Mouse (Mus musculus) MEL (cell line): Measurements from ENCODE around the gene Gsto2. TPM values are rescaled to one million over a fixed set of nuclear protein-coding genes. Genes with fewer than 3 reads are reported as not detected.

Experiments
- DNase-seq: peaks from one replicate; pipeline ENCODE4 v3.0.0; 2011; ENCODE audit warnings: low read depth, low spot score
- H3K27ac ChIP-seq: 2 replicates; pipeline ENCODE4 v1.5.1; 2012; ENCODE audit warnings: low read depth, mild to moderate bottlenecking, control low read depth, low read length, moderate library complexity; ENCODE audit not compliant: control insufficient read depth
- H3K27me3 ChIP-seq, 2 experiments: fragments of 150-350 bp in 1 of 2; sonication (generic) in 1 of 2; 2 replicates each; pipeline ENCODE4 v1.6.1; 2012; ENCODE audit warnings: low read length in 2 of 2, mild to moderate bottlenecking in 2 of 2, improper control_type of control experiment in 1 of 2, moderate library complexity in 1 of 2; ENCODE audit not compliant: insufficient read depth in 2 of 2, control insufficient read depth in 1 of 2
- H3K36me3 ChIP-seq, 2 experiments: 2 replicates each; pipeline ENCODE4 v1.6.1; 2012 to 2014; ENCODE audit warnings: low read length in 2 of 2, improper control_type of control experiment in 1 of 2, inconsistent platforms in 1 of 2, mild to moderate bottlenecking in 1 of 2; ENCODE audit not compliant: insufficient read depth in 2 of 2, control insufficient read depth in 1 of 2
- H3K4me1 ChIP-seq, 2 experiments: fragments of 150-350 bp in 1 of 2; sonication (generic) in 1 of 2; 2 replicates each; pipeline ENCODE4 v1.6.1; 2012; ENCODE audit warnings: low read length in 2 of 2, improper control_type of control experiment in 1 of 2, mild to moderate bottlenecking in 1 of 2; ENCODE audit not compliant: insufficient read depth in 2 of 2, control insufficient read depth in 1 of 2
- H3K4me3 ChIP-seq, 2 experiments: fragments of 150-350 bp in 1 of 2; sonication (generic) in 1 of 2; 2 replicates each; pipeline ENCODE4 v1.5.1; 2012; ENCODE audit warnings: low read depth in 2 of 2, low read length in 2 of 2, mild to moderate bottlenecking in 2 of 2, moderate library complexity in 2 of 2, control low read depth in 1 of 2, improper control_type of control experiment in 1 of 2; ENCODE audit not compliant: control insufficient read depth in 1 of 2, insufficient read depth in 1 of 2
- H3K79me2 ChIP-seq: 2 replicates; pipeline ENCODE4 v1.6.1; 2012; ENCODE audit warnings: mild to moderate bottlenecking, low read length, moderate library complexity; ENCODE audit not compliant: control insufficient read depth, poor library complexity, insufficient read depth
- H3K9ac ChIP-seq: 2 replicates; pipeline ENCODE4 v1.6.1; 2012; ENCODE audit warnings: low read depth, mild to moderate bottlenecking, control low read depth, low read length, moderate library complexity; ENCODE audit not compliant: control insufficient read depth, poor library complexity, severe bottlenecking
- H3K9me3 ChIP-seq: fragments of 150-350 bp; sonication (generic); replicated peaks from 2 replicates; pipeline ENCODE4 v1.6.1; 2012; ENCODE audit warnings: mild to moderate bottlenecking, low read length, improper control_type of control experiment, moderate library complexity; ENCODE audit not compliant: insufficient read depth
- BHLHE40 ChIP-seq: IDR thresholded peaks from 2 replicates; pipeline ENCODE4 v1.6.1; 2012; ENCODE audit warnings: low read depth, mild to moderate bottlenecking, inconsistent platforms, low read length, improper control_type of control experiment, borderline replicate concordance
- CHD2 ChIP-seq: IDR thresholded peaks from 2 replicates; pipeline ENCODE4 v1.6.1; 2011; ENCODE audit warnings: low read length, improper control_type of control experiment
- CTCF ChIP-seq, 3 experiments: IDR thresholded peaks in 2 of 3; conservative IDR thresholded peaks in 1 of 3; 2 replicates each; pipeline ENCODE4 v1.5.1; 2011 to 2012; ENCODE audit warnings: low read length in 3 of 3, low read depth in 2 of 3, mild to moderate bottlenecking in 2 of 3, improper control_type of control experiment in 1 of 3, inconsistent platforms in 1 of 3, mixed read lengths in 1 of 3, moderate library complexity in 1 of 3; ENCODE audit not compliant: control insufficient read depth in 1 of 3, insufficient read depth in 1 of 3, poor library complexity in 1 of 3, severe bottlenecking in 1 of 3
- E2F4 ChIP-seq: IDR thresholded peaks from 2 replicates; pipeline ENCODE4 v1.6.1; 2011; ENCODE audit warnings: low read depth, low read length, improper control_type of control experiment, borderline replicate concordance
- ELF1 ChIP-seq: IDR thresholded peaks from 2 replicates; pipeline ENCODE4 v1.6.1; 2014; ENCODE audit warnings: low read depth, mild to moderate bottlenecking, inconsistent platforms, low read length, improper control_type of control experiment, moderate library complexity
- EP300 ChIP-seq, 2 experiments: IDR thresholded peaks; 2 replicates each; pipeline ENCODE4 v1.6.1; 2011; ENCODE audit warnings: improper control_type of control experiment in 2 of 2, low read length in 2 of 2, low read depth in 1 of 2, mild to moderate bottlenecking in 1 of 2
- ETS1 ChIP-seq: IDR thresholded peaks from 2 replicates; pipeline ENCODE4 v1.6.1; 2012; ENCODE audit warnings: low read depth, mild to moderate bottlenecking, inconsistent platforms, low read length, improper control_type of control experiment, moderate library complexity
- GABPA ChIP-seq: IDR thresholded peaks from 2 replicates; pipeline ENCODE4 v1.6.1; 2012; ENCODE audit warnings: low read depth, mild to moderate bottlenecking, inconsistent platforms, low read length, improper control_type of control experiment, moderate library complexity
- GATA1 ChIP-seq: IDR thresholded peaks from 2 replicates; pipeline ENCODE4 v1.6.1; 2011; ENCODE audit warnings: low read depth, low read length, improper control_type of control experiment
- HCFC1 ChIP-seq: IDR thresholded peaks from 2 replicates; pipeline ENCODE4 v1.6.1; 2012; ENCODE audit warnings: low read depth, mild to moderate bottlenecking, inconsistent platforms, low read length, improper control_type of control experiment, moderate library complexity
- JUND ChIP-seq: IDR thresholded peaks from 2 replicates; pipeline ENCODE4 v1.6.1; 2011; ENCODE audit warnings: low read depth, mild to moderate bottlenecking, improper control_type of control experiment, low read length
- MAFK ChIP-seq: IDR thresholded peaks from 2 replicates; pipeline ENCODE4 v1.6.1; 2011; ENCODE audit warnings: low read depth, mild to moderate bottlenecking, low read length, improper control_type of control experiment, borderline replicate concordance
- MAX ChIP-seq: IDR thresholded peaks from 2 replicates; pipeline ENCODE4 v1.6.1; 2011; ENCODE audit warnings: low read length, improper control_type of control experiment
- MEF2A ChIP-seq: IDR thresholded peaks from 2 replicates; pipeline ENCODE4 v1.6.1; 2014; ENCODE audit warnings: low read depth, mild to moderate bottlenecking, inconsistent platforms, low read length, improper control_type of control experiment; ENCODE audit not compliant: poor library complexity, insufficient replicate concordance, severe bottlenecking; ENCODE audit errors: extremely low read depth
- MXI1 ChIP-seq: IDR thresholded peaks from 2 replicates; pipeline ENCODE4 v1.6.1; 2011; ENCODE audit warnings: mild to moderate bottlenecking, low read depth, low read length, improper control_type of control experiment
- MYC ChIP-seq: IDR thresholded peaks from 2 replicates; pipeline ENCODE4 v1.6.1; 2011; ENCODE audit warnings: low read depth, mild to moderate bottlenecking, low read length, improper control_type of control experiment, moderate library complexity
- NELFE ChIP-seq: IDR thresholded peaks from 2 replicates; pipeline ENCODE4 v1.6.1; 2011; ENCODE audit warnings: low read depth, low read length, improper control_type of control experiment
- NRF1 ChIP-seq: IDR thresholded peaks from 2 replicates; pipeline ENCODE4 v1.6.1; 2014; ENCODE audit warnings: low read depth, mild to moderate bottlenecking, inconsistent platforms, low read length, improper control_type of control experiment, moderate library complexity; ENCODE audit not compliant: poor library complexity, insufficient read depth, severe bottlenecking
- POLR2A ChIP-seq, 2 experiments: IDR thresholded peaks; 2 replicates each; pipeline ENCODE4 v1.6.1; 2011 to 2012; ENCODE audit warnings: low read length in 2 of 2, mild to moderate bottlenecking in 2 of 2, control low read depth in 1 of 2, improper control_type of control experiment in 1 of 2, low read depth in 1 of 2, moderate library complexity in 1 of 2; ENCODE audit not compliant: control insufficient read depth in 1 of 2, insufficient read depth in 1 of 2, poor library complexity in 1 of 2
- RAD21 ChIP-seq: IDR thresholded peaks from 2 replicates; pipeline ENCODE4 v1.6.1; 2011; ENCODE audit warnings: mild to moderate bottlenecking, low read depth, low read length, improper control_type of control experiment
- RCOR1 ChIP-seq: IDR thresholded peaks from 2 replicates; pipeline ENCODE4 v1.6.1; 2012; ENCODE audit warnings: low read depth, mild to moderate bottlenecking, inconsistent platforms, low read length, improper control_type of control experiment
- SIN3A ChIP-seq: IDR thresholded peaks from 2 replicates; pipeline ENCODE4 v1.6.1; 2012; ENCODE audit warnings: low read length, improper control_type of control experiment, inconsistent platforms
- SMC3 ChIP-seq: IDR thresholded peaks from 2 replicates; pipeline ENCODE4 v1.6.1; 2011; ENCODE audit warnings: low read depth, low read length, improper control_type of control experiment
- TBP ChIP-seq: IDR thresholded peaks from 2 replicates; pipeline ENCODE4 v1.8.0; 2011; ENCODE audit warnings: low read depth, low read length, improper control_type of control experiment
- TCF12 ChIP-seq: IDR thresholded peaks from 2 replicates; pipeline ENCODE4 v1.6.1; 2014; ENCODE audit warnings: low read depth, mild to moderate bottlenecking, inconsistent platforms, low read length, improper control_type of control experiment, moderate library complexity
- UBTF ChIP-seq: IDR thresholded peaks from 2 replicates; pipeline ENCODE4 v1.6.1; 2012; ENCODE audit warnings: low read depth, mild to moderate bottlenecking, inconsistent platforms, low read length, improper control_type of control experiment, moderate library complexity, borderline replicate concordance; ENCODE audit not compliant: insufficient read depth
- USF1 ChIP-seq: IDR thresholded peaks from 2 replicates; pipeline ENCODE4 v1.6.1; 2014; ENCODE audit warnings: low read depth, mild to moderate bottlenecking, inconsistent platforms, low read length, improper control_type of control experiment, moderate library complexity
- ZC3H11A ChIP-seq: IDR thresholded peaks from 2 replicates; pipeline ENCODE4 v1.6.1; 2012; ENCODE audit warnings: low read depth, mild to moderate bottlenecking, inconsistent platforms, low read length, improper control_type of control experiment
- ZNF384 ChIP-seq: IDR thresholded peaks from 2 replicates; pipeline ENCODE4 v1.6.1; 2012; ENCODE audit warnings: low read depth, mild to moderate bottlenecking, inconsistent platforms, low read length, improper control_type of control experiment
- polyA plus RNA-seq, 2 experiments: library from polyadenylated mRNA; stranded (reverse) in 1 of 2; unstranded in 1 of 2; fragments of >175 nt in 1 of 2; fragments of >200 nt in 1 of 2; gene quantifications; 2 replicates each; pipeline versions ENCODE4 v1.2.1 to v1.2.4; 2012; ENCODE audit warnings: low replicate concordance in 2 of 2, low read depth in 1 of 2; ENCODE audit not compliant: insufficient read length in 2 of 2, insufficient read depth in 1 of 2, missing spikeins in 1 of 2
- total RNA-seq: library from RNA; depleted of rRNA; stranded (reverse); fragments of 300-350 nt; gene quantifications from 2 replicates; pipeline ENCODE4 v1.2.3, GENCODE M21; 2012

The Gsto2 gene
- total and polyA plus RNA-seq, 3 experiments: 0.14 TPM; not detected in 2

- peak overlapping the region; percentile 86 for H3K27ac ChIP-seq
- H3K27me3 ChIP-seq: no peaks in the 10 kb centered on the region
- TF ChIP-seq ETS1 (no peak), HCFC1 (no peak), ZC3H11A (peak; percentile 26; the same call in 1 of the 2 replicates), RAD21 (peak; percentile 31), TBP (no peak), MXI1 (peak; percentile 40; the same call in 1 of the 2 replicates), POLR2A (IDR thresholded peaks at IDR 0.05; ENCODE audit: control insufficient read depth in 1 of 2, insufficient read depth in 1 of 2, low read depth in 1 of 2, low read length in 2 of 2, poor library complexity in 1 of 2) (0 out of 4 replicates have a peak, but pooled peaks of 1 of the 2 experiments have one; percentile 21), JUND (no peak), GABPA (peak; percentile 47; the same call in 1 of the 2 replicates), MAX (0 out of 2 replicates have a peak, but pooled peaks have one; percentile 16), CHD2 (no peak), NRF1 (no peak), RCOR1 (peak; percentile 45; the same call in 1 of the 2 replicates), MYC (no peak), MAFK (no peak), NELFE (no peak), UBTF (no peak), MEF2A (no peak), ELF1 (no peak), TCF12 (no peak), E2F4 (no peak), CTCF (IDR thresholded peaks at IDR 0.05 in 2 of 3, conservative IDR thresholded peaks at IDR 0.05 in 1 of 3; ENCODE audit: control insufficient read depth in 1 of 3, insufficient read depth in 1 of 3, low read depth in 2 of 3, low read length in 3 of 3, poor library complexity in 1 of 3, severe bottlenecking in 1 of 3) (peak; percentile 77 to 84 (median 79)), USF1 (no peak), ZNF384 (no peak), GATA1 (peak; percentile 31; the same call in 1 of the 2 replicates), SMC3 (peak; percentile 48), SIN3A (peak; percentile 36; the same call in 1 of the 2 replicates), BHLHE40 (0 out of 2 replicates have a peak, but pooled peaks have one; percentile 31), EP300 (IDR thresholded peaks at IDR 0.05; ENCODE audit: low read depth in 1 of 2, low read length in 2 of 2) (no peak)
- no peaks in the 10 kb centered on the region for H3K9me3 ChIP-seq
- DNase-seq: peak; percentile 78
- H3K36me3 ChIP-seq: peaks cover 0 to 36% of the 10 kb centered on the region in 2 experiments; a peak in 3 of 4 replicates
- peak overlapping the region; percentile 23; the same call in 1 of the 2 replicates for H3K9ac ChIP-seq
- peaks cover 14 to 37% of the 10 kb centered on the region in 2 experiments for H3K4me1 ChIP-seq
- H3K4me3 ChIP-seq: no peak overlapping the region; a peak in 1 of 4 replicates
- H3K79me2 ChIP-seq: peaks cover 21% of the 10 kb centered on the region
These were observed 34.7 kb downstream of the Gsto2 start for GRCm38 (mm10) chr19:47900012-47900411.
